Mouse (Mus musculus): ENCODE data around the gene Lrp5.

Lrp5 gene

DNA sequence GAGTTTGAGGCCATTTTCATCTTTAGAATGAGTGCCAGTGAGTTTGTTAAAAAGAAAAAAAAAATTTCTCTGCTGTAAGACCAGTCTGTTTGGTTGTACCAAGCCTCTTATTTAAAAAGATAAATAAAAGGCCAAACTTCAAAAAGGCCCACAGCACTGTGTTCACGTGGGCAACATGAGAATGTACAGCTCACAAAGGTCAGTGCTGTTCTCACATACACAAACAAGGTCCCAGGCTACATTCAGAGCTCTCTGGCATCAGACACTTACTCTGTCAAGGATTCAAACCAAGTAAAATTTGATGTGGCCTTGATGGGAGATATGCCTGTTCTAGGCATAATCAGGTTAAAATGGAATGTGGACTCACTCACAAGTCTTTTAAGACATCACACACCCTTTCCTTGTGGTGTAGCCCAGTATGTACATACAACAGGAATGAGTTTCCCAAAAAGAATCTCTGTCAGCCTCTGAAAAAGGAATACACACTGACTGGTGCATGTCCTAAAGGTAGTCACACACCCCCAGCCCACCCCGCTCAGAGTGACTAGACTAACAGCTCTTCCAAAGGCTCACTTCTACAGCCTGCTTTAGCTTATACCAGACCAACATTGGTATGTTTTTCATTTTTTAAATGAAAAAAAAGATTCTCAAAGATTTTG, 130.1 kb downstream of the Lrp5 start:
- no peak for DNase-seq (ENCODE audit: low spot score in 2 of 2)

DNA sequence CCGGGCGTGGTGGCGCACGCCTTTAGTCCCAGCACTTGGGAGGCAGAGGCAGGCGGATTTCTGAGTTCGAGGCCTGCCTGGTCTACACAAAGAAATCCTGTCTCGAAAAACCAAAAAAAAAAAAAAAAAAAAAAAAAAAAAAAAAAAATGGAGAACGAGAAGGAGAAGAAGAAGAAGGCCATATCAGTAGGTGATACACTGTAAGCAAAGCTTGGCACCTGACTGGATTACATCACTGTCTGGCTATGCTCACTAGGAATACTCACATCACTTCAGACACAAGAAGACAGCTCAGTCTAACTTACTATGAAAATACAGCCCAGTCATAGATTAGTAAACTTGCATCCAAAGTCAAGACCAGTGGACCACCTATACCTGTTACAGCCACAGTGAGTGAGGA, 131.6 kb downstream of the Lrp5 start:
- no peak for DNase-seq (ENCODE audit: low spot score in 2 of 2)

DNA sequence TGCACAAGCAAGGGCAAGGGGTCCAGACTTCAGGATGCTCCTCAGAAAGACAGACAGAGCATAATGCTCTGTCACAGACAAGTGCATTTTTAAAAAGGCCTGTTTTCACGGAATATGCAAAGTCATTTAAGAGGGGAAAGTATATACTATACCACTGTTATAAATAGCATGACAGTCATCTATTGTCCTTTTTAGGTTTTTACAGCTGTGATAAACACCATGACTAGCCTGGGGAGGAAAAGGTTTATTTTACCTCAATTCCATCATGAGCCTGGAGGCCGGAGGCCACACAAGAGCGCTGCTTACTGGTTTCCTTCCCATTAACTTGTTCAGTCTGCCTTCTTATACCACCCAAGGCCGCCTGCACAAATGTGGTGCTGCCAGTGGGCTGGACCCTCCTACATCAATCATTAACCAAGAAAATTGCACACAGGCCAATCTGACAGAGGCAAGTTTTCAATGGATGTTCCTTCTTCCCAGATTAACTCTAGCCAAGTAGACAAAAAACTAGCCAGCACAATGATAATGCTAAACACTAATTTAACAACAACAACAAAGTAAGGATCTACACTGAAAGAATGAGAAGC, 134.7 kb downstream of the Lrp5 start:
- DNase-seq (ENCODE audit: low spot score in 2 of 2) = no peak

DNA sequence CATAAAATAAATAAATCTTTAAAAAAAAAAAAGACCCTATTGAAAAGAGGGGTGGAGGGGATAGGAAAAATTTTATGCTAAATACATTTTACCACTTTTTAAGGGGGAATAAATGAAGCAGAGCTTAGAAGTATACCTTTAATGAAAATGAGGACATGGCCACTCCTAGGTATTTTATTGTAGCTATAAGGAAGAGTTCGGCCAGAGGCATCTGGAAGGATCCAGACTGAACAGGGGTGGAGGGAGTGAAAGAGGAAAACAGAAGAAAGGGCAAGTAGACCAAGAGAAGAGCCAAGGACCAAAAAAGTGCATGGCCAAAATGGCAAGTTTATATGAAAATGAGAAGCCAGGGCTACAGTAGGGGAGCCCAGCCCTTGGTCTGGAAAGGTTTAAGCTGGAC, 136.3 kb downstream of the Lrp5 start:
- no peak for DNase-seq (ENCODE audit: low spot score in 2 of 2)

- DNase-seq (ENCODE audit: low spot score in 2 of 2) = no peak
These were observed 137.1 kb downstream of the Lrp5 start for GRCm38 (mm10) chr19:3549263-3549662.

DNA sequence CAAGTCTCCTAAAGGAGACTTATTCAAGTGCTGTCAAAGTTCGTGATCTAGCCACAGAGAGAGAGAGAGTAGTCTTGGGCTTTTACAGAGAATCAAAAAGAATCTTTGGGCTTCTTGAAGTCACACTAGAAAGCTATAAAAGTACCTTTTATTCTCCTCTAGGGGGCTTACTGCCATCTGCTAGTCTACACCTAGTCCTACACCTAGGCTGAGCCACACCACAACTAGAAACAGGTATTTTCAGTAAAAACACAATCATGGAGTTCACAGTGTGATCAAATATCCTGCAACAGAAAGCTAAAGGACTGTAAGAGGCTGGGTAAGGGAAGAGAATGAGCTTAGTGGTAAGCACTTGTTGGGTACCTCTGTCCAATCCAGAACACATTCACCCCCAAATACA, 138.1 kb downstream of the Lrp5 start:
- DNase-seq (ENCODE audit: low spot score in 2 of 2) = no peak

GRCm38 (mm10) chr19:3544995-3545394, 141.4 kb downstream of the Lrp5 start:
- no peak for DNase-seq (ENCODE audit: low spot score in 2 of 2)

- DNase-seq (ENCODE audit: low spot score in 2 of 2) = no peak
These were observed 143.8 kb downstream of the Lrp5 start for GRCm38 (mm10) chr19:3542591-3542990.

- DNase-seq (ENCODE audit: low spot score in 2 of 2) = no peak
These were observed 145.4 kb downstream of the Lrp5 start for GRCm38 (mm10) chr19:3540997-3541396.

DNA sequence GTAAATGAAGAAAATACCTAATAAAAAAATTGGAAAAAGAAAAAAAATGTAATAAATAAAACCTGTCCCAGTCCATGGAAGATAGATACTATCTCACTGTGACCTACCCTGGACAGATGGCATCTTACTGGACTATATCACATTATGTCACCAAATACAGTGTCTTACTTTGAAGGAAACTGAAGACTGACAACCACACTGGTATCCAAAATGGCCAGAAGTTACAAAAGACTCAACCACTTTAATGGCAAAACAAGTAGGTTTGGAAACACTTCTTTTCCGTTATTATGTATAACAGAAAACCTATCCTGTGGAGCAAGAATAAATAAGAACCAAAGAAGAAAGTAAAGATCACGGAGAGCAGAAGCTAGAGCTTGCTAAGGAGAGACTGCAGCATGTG, 146.1 kb downstream of the Lrp5 start:
- DNase-seq (ENCODE audit: low spot score in 2 of 2) = no peak

DNA sequence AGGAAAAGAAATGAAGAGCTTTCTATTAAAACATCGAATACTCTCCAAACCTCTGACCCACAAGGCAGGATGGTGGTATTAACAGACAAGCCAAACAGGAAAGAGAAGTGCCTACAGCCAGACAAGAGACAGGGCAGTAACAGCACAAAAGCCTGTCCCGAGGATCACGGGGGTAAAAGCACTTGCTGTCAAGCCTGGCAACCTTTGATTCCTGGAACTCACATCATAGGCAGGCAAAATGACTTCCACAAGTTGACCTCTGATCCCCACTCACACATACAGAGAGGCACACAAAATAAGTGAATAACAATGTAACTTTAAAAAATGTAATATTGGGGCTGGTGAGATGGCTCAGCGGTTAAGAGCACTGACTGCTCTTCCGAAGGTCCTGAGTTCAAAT, 146.9 kb downstream of the Lrp5 start:
- no peak for DNase-seq (ENCODE audit: low spot score in 2 of 2)

GRCm38 (mm10) chr19:3537658-3538057, 148.7 kb downstream of the Lrp5 start:
- DNase-seq (ENCODE audit: low spot score in 2 of 2) = no peak

DNA sequence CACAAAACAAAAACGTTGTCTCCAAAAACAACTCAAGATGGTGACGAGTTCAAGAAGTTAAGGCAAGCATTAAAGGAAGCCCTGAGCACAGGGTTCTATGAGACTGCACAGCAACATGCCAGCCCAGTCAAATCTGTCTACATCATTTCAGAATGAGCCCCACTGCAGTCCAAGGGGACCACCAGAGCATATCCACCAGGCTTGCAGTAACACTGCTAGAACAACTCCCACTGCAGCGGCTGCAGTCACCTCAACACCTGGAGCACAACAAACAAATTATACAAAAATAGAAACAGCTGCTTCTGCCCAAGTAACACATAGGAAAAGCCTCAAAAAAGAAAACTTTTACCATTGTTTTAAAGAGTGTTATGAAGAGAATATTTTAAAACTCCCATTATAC, 151.4 kb downstream of the Lrp5 start:
- DNase-seq (ENCODE audit: low spot score in 2 of 2) = no peak
